Mouse (Mus musculus) kidney, postnatal 0 days (tissue): ENCODE data around the gene Frmd8. TPM values are rescaled to one million over a fixed set of nuclear protein-coding genes. Genes with fewer than 3 reads are reported as not detected.
A peak's percentile ranks its signal among the peaks of the same experiment; 100 is the strongest.

ENCODE experiments used
- ATAC-seq: fragments of 200-750 bp; cut with Nextera tagmentation; replicated peaks from 2 replicates; pipeline ENCODE4 v1.8.0; 2017; ENCODE audit warnings: low read depth, moderate number of reproducible peaks, moderate TSS enrichment, moderate library complexity; ENCODE audit not compliant: low FRiP score
- DNase-seq: peaks from one replicate; pipeline ENCODE4 v3.0.0-alpha.2; 2016; ENCODE audit warnings: low spot score
- H3K27ac ChIP-seq: fragments of 300-500 bp; sonication (generic); 2 replicates; pipeline ENCODE4 v1.5.1; 2014; ENCODE audit warnings: mild to moderate bottlenecking
- H3K27me3 ChIP-seq: fragments of 300-500 bp; sonication (generic); 2 replicates; pipeline ENCODE4 v1.6.1; 2014; ENCODE audit warnings: low read length, mixed read lengths; ENCODE audit not compliant: insufficient read depth
- H3K36me3 ChIP-seq: fragments of 300-500 bp; sonication (generic); 2 replicates; pipeline ENCODE4 v1.6.1; 2014; ENCODE audit warnings: low read length, mixed read lengths; ENCODE audit not compliant: insufficient read depth
- H3K4me1 ChIP-seq: fragments of 300-500 bp; sonication (generic); replicated peaks from 2 replicates; pipeline ENCODE4 v1.6.1; 2014; ENCODE audit warnings: antibody characterized with exemption, low read length, mixed read lengths; ENCODE audit not compliant: insufficient read depth
- H3K4me2 ChIP-seq: fragments of 300-500 bp; sonication (generic); 2 replicates; pipeline ENCODE4 v1.6.1; 2014; ENCODE audit warnings: mild to moderate bottlenecking, low read length, moderate library complexity, mixed read lengths
- H3K4me3 ChIP-seq: fragments of 300-500 bp; sonication (generic); replicated peaks from 2 replicates; pipeline ENCODE4 v1.5.1; 2014; ENCODE audit warnings: low read depth, low read length
- H3K9ac ChIP-seq: fragments of 300-500 bp; sonication (generic); 2 replicates; pipeline ENCODE4 v1.6.1; 2014; ENCODE audit warnings: low read depth, low read length
- H3K9me3 ChIP-seq: fragments of 300-500 bp; sonication (generic); replicated peaks from 2 replicates; pipeline ENCODE4 v1.6.1; 2016; ENCODE audit warnings: low read length, inconsistent platforms, mixed read lengths
- CTCF ChIP-seq: IDR thresholded peaks from 2 replicates; pipeline ENCODE4 v1.5.1; 2016; ENCODE audit warnings: antibody characterized with exemption, low read depth, mild to moderate bottlenecking, moderate library complexity
- WGBS: fragments of 180-500 bp; shearing (Covaris S2); extraction: QIAGEN DNeasy Blood & Tissue Kit; methylation state at CpG from one replicate; pipeline ENCODE4 v1.1.7; 2014; 5-methylcytosine and 5-hydroxymethylcytosine counted together
- polyA plus RNA-seq: library from polyadenylated mRNA; unstranded; fragments of >200 nt; fragmentation: Nextera tagmentation; extraction: Ambion mirVana; gene quantifications from 2 replicates; pipeline ENCODE4 v1.2.1, GENCODE M21; 2015

The Frmd8 gene
- polyA plus RNA-seq, 1 experiment from 2014 or later: 31.6 TPM

DNA sequence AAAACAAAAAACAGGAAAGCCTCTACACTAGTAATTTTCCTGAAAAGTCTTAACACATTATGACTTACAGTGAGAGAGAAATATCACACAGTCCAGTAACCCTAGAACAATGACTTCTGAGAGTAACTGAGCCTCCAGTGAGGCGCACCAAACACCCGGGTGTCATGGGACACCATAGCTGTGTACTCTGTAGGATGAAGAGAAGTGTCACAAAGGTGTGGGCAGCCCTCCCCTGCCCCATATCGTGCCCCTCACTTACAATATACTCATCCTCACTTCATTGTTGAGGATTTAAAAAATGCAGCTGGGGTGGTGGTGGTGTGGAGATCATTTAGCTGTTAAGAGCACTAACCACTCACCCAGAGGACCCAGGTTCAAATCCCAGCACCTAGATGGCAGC, 46.9 kb downstream of the Frmd8 start:
- Histone ChIP-seq H3K27ac (no peak overlapping the region), H3K9ac (no peak overlapping the region), H3K9me3 (no peaks in the 10 kb centered on the region), H3K4me2 (no peak overlapping the region), H3K4me1 (peaks cover 16% of the 10 kb centered on the region), H3K4me3 (no peak overlapping the region), H3K36me3 (0 out of 2 replicates have a peak, but pooled peaks cover 14% of the 10 kb centered on the region), H3K27me3 (no peaks in the 10 kb centered on the region)
- TF ChIP-seq CTCF: no peak
- ATAC-seq: no peak
- WGBS: 70% methylated on average over 3 of the region's 3 CpGs
- no peak for DNase-seq

- H3K27me3 ChIP-seq: no peaks in the 10 kb centered on the region
- no peaks in the 10 kb centered on the region for H3K9me3 ChIP-seq
- ATAC-seq (no peak), DNase-seq (no peak)
- H3K4me3 ChIP-seq: no peak overlapping the region
- 0 out of 2 replicates have a peak, but pooled peaks cover 14% of the 10 kb centered on the region for H3K36me3 ChIP-seq
- no peak overlapping the region for H3K9ac ChIP-seq
- TF ChIP-seq CTCF: no peak
- peaks cover 18% of the 10 kb centered on the region for H3K4me1 ChIP-seq
- 38% methylated on average over 9 of the region's 9 CpGs for WGBS
- peak overlapping the region; percentile 14; the same call in 1 of the 2 replicates for H3K27ac ChIP-seq
- H3K4me2 ChIP-seq: no peak overlapping the region
Measured at GRCm38 (mm10) chr19:5827456-5828154, 47.5 kb downstream of the Frmd8 start.

DNA sequence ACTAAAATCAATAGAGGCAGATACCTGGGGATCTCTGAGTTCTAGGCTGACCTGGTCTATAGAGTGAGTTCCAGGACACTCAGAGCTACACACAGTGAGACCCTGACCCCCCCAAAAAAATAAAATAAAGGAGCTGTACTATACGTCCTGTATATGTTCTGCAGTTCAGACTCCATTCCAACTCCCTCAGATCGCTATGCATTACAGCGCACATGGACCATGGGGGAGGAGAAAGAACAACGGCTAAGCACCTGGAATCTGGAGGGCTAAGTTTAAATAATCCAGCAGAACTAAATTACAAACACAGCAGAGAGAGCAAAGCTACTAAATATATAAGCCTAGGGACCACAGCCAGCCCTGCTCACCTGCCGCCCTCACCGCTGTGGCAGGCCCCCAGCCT, 48.0 kb downstream of the Frmd8 start:
- Histone ChIP-seq H3K4me1 (peaks cover 18% of the 10 kb centered on the region), H3K27ac (peak overlapping the region; percentile 14; the same call in 1 of the 2 replicates), H3K9me3 (no peaks in the 10 kb centered on the region), H3K27me3 (no peaks in the 10 kb centered on the region), H3K4me3 (no peak overlapping the region), H3K36me3 (0 out of 2 replicates have a peak, but pooled peaks cover 14% of the 10 kb centered on the region), H3K9ac (no peak overlapping the region), H3K4me2 (no peak overlapping the region)
- DNase-seq: no peak
- ATAC-seq: no peak
- WGBS: 70% methylated on average over 6 of the region's 6 CpGs
- TF ChIP-seq CTCF: no peak

- DNase-seq: no peak
- no peak overlapping the region for H3K9ac ChIP-seq
- 0 out of 2 replicates have a peak, but pooled peaks cover 14% of the 10 kb centered on the region for H3K36me3 ChIP-seq
- no peak for ATAC-seq
- H3K9me3 ChIP-seq: no peaks in the 10 kb centered on the region
- H3K27me3 ChIP-seq: no peaks in the 10 kb centered on the region
- 83% methylated on average over 4 of the region's 4 CpGs for WGBS
- H3K4me3 ChIP-seq: no peak overlapping the region
- no peak overlapping the region for H3K27ac ChIP-seq
- TF ChIP-seq CTCF: no peak
- H3K4me1 ChIP-seq: peaks cover 18% of the 10 kb centered on the region
- H3K4me2 ChIP-seq: no peak overlapping the region
Measured at GRCm38 (mm10) chr19:5826731-5827002, 48.4 kb downstream of the Frmd8 start.

DNA sequence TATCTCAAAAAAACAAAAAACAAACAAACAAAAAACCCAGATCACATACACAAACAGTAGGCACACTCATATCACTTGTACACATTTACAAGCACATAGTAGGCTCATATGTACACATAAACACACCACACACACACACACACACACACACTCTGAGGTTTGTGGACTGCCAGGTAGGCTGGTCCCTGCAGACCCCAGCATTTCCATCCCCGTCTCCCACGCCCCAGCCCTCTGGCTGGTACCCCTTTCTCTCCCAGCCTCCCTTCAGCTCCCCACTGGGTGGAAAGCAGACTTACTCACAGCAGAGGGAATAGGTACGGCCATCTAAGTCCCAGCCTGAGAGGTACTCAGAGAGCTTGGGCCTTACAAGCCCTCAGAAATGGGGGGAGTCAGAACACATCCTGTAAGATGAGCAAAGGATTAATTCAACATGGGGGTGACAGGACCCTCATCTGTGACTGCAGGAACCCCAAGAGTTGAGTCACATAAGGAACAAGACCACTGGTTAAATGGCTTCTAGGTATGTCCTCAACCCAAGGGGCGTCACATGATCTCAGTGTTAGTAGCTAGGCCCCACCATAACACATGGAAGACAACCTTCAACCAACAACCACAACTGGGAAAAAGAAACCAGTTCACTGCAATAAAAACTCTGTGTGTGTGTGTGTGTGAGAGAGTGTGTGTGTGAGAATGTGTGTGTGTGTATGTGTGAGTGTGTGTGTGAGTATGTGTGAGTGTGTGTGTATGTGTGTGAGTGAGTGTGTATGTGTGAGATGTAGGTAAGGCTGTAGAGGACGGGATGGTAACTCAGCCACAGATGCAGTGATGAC, 49.0 kb downstream of the Frmd8 start:
- H3K4me3 ChIP-seq: no peak overlapping the region
- H3K9ac ChIP-seq: no peak overlapping the region
- no peak overlapping the region for H3K4me2 ChIP-seq
- WGBS: 89% methylated on average over 5 of the region's 5 CpGs
- TF ChIP-seq CTCF: no peak
- H3K36me3 ChIP-seq: 0 out of 2 replicates have a peak, but pooled peaks cover 14% of the 10 kb centered on the region
- no peaks in the 10 kb centered on the region for H3K27me3 ChIP-seq
- 0 out of 2 replicates have a peak overlapping the region, but pooled peaks have one; percentile 19 for H3K27ac ChIP-seq
- H3K4me1 ChIP-seq: peaks cover 18% of the 10 kb centered on the region
- H3K9me3 ChIP-seq: no peaks in the 10 kb centered on the region
- DNase-seq: no peak
- ATAC-seq: no peak

DNA sequence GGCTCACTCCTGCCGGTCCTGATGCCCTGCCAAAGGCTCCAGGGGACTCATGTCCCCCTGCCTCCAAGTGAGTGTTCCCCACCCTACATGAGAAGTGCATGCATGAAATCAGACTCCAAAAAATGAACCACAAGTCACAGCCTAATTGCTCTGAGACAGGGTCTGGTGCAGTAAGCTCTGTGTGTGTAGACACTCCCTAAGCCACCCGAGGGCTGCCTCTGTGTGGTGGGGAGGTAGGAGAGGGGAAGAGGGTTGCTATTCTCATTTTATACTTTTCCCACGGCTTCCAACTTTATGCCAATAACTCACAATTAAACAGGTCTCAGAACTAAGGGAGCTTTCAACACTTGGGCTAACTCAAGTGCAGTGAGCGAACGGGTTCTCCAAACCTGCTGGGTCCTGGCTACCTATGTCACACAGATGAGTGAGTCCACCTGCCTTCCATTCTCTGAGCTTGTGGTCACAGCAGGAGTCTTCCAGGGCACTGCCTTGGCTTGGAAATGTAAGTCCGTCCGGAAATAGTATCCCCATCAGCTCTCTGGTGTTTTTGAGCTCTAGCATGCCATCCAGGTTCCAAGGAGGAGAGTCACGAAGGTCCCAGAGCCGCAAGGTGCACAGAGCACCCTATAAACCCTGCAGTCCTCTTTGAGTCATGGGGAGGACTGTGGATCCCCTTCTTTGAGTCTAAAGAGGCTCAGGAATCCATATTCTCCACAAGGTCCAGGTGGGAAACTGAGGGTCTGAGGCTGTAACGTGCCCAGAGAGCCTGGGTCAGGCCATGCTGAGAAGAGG, 50.1 kb downstream of the Frmd8 start:
- peak overlapping the region; percentile 58 for H3K27ac ChIP-seq
- TF ChIP-seq CTCF: no peak
- H3K36me3 ChIP-seq: 0 out of 2 replicates have a peak, but pooled peaks cover 12% of the 10 kb centered on the region
- 0 out of 2 replicates have a peak overlapping the region, but pooled peaks have one; percentile 23 for H3K9ac ChIP-seq
- no peak overlapping the region for H3K4me2 ChIP-seq
- no peaks in the 10 kb centered on the region for H3K9me3 ChIP-seq
- no peak overlapping the region for H3K4me3 ChIP-seq
- ATAC-seq (no peak), DNase-seq (no peak)
- no peaks in the 10 kb centered on the region for H3K27me3 ChIP-seq
- WGBS: 71% methylated on average over 10 of the region's 10 CpGs
- peaks cover 18% of the 10 kb centered on the region for H3K4me1 ChIP-seq
